Mouse (Mus musculus): ENCODE measurements at regions not wholly inside any gene's neighbourhood (a gene's known extent, or its start where the extent isn't known, plus 50 kb on each side); places are given as distances from the start of the nearest gene placed in this dataset.
"Not testable (repeated sequence)": the region's sequence is repeated elsewhere in the genome, so short reads cannot be mapped to it uniquely, and the experiment has no call there.

GRCm38 (mm10) chr7:75360874-75361273, 51.8 kb upstream of the Sv2b start:
- no peak for DNase-seq (ENCODE audit: low spot score in 2 of 2)

DNA sequence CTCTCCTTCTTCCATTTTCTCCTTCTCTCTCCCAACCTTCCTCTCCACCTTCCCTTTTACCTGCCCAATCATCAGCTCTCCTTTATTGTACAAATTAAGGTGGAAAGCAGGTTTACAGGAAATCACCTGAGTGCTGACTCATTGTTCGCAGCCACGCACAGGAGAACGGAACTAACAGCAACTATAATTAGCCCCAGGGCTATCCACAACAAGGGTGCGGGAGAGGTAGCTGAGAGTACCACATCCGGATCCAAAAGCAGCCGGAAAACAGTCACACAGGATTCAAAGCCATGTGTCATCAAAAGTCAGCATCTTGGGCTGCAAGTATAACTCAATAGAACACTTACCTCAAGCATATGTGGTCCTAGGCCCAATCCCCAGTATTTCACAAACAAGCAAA, 53.5 kb upstream of the Sv2b start:
- no peak for DNase-seq (ENCODE audit: low spot score in 2 of 2)

GRCm38 (mm10) chr7:75365480-75365879, 56.4 kb upstream of the Sv2b start:
- DNase-seq (ENCODE audit: low spot score in 2 of 2) = no peak

DNA sequence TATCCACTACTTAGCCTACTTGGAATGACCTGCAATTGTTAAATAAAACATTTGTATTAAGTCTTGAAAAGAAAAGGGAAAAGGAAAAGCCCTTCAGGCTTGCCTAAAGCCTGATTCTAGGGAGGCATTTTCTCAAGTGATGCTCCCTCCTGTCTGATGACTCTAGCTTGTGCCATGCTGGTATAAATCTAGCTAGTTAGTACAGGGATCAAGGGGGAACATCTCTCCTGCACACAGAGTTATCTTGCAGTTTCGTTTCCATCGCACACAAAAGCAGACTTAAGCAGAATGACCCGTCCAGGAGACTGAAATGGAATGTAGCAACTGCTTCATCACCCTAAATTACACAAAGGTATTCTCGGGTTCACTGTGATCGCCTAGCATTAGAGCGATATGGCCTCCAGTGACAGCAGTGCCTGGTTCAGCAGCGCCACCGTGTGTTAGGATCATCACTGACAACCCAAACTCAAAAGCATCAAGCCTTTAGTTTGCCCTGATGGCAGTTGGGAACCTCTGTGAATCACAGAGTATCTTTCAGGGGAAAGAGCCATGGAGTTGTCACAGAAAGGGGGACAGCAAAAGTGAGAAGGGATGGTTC, 57.3 kb upstream of the Sv2b start:
- peak; percentile 7 to 66 for DNase-seq (ENCODE audit: low spot score in 2 of 2)

- DNase-seq (ENCODE audit: low spot score in 2 of 2) = no peak
Measured at GRCm38 (mm10) chr7:75368315-75368714, 59.3 kb upstream of the Sv2b start.

- DNase-seq (ENCODE audit: low spot score in 2 of 2) = no peak
Measured at GRCm38 (mm10) chr7:75369366-75369765, 60.3 kb upstream of the Sv2b start.

DNA sequence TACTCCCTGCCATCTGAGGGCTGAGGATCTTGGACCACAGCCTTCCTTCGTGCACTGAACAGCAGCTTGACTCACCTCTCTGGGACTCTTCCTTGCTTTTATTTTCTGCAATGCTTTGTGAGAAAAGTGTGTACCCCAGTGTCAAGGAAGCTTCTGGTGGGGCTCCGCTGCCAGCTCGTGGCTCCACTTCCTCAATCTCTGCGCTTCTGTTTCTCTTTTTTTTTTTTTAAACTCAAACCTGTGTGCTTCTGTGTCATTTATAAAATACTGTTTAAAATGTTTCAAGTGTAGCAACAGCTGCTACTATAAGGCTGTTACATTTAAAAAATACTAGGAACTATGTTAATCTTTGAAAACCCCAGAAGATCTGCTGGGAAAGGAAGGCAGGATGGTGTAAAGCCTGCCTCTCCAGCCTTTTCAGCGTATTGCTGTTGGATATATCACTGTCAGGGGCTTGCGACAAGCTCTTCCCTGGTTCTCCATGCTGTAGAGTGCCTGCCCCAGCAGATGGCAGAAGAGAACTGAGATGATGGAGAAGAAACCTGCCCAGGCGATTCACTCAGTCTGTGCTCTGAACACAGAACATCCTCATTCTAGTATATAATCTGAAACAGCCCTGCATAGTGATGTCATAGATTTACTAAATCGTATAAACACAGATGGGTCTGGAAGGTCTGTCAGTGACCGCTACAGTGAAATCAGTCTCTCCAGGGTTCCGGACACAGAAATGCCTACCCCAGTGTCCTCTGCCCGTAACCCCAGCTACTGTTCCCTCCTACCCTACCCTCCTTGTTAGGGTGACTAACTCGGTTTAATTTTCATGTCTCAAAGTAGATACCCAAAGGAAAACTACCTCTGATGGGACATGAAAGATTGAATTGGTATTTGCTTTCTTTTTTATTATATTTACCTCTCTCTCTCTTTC, 61.8 kb upstream of the Sv2b start:
- peak; percentile 61 to 83 for DNase-seq (ENCODE audit: low spot score in 2 of 2)

DNA sequence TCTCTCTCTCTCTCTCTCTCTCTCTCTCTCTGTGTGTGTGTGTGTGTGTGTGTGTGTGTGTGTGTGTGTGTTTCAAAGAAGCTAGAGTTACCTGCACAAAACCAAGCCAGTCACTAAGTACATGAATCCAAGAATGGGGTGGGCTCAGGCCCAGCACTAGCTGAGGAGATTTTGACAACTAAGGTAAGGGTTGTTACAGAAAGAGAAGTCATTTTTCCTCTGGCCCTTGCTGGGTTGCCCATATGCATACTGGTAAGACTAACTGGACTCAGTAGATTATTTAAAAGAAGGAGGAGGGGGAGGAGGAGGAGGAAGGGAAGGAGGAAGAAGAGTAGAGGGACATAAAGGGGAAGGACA, 62.4 kb upstream of the Sv2b start:
- DNase-seq (ENCODE audit: low spot score in 2 of 2) = no peak

DNA sequence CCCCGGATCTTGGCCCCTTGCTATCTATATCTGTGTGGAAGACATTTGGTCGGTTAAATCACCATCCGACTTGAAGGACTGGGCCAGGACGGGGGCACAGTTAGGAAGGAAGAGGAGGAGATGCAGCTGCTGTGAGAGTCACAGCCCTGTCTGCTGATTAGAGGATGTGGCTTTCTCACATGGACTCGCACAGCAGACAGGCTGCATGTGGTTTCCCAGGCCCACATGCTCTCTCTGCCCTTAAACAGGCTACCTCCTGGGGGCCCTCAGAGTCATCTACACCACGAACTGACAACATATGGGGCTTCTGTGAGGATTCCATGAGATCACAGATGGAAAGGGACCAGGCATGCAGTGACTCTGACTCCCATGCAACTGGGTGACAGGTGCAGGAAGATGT, 62.9 kb upstream of the Sv2b start:
- peak in 1 of 2 experiments; percentile 56 for DNase-seq (ENCODE audit: low spot score in 2 of 2)

GRCm38 (mm10) chr7:75372892-75373444, 63.9 kb upstream of the Sv2b start:
- peak in 1 of 2 experiments; percentile 23 for DNase-seq (ENCODE audit: low spot score in 2 of 2)

GRCm38 (mm10) chr7:75374506-75374905, 65.4 kb upstream of the Sv2b start:
- no peak for DNase-seq (ENCODE audit: low spot score in 2 of 2)

DNA sequence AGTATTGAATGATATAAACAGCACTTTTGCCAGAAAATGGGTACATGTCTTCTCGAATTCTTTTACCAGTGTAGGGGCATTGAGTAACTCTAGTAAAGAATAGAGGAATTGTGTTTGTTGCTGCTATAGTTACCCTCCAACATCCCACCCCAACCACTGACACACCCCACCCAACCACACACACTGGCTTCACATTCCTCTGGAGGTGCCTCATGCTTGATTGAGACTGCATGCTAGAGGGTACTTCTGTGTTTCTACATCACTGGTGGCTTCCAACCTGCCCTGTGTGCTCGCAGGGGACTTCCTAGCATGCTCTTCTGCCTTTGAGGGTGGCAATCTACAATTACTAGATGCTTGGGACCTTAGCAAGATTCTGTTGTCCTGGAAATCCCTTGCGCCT, 70.5 kb upstream of the Sv2b start:
- DNase-seq (ENCODE audit: low spot score in 2 of 2) = no peak

- DNase-seq (ENCODE audit: low spot score in 2 of 2) = no peak
Measured at GRCm38 (mm10) chr7:75384506-75384911, 70.8 kb upstream of the Akap13 start.

DNA sequence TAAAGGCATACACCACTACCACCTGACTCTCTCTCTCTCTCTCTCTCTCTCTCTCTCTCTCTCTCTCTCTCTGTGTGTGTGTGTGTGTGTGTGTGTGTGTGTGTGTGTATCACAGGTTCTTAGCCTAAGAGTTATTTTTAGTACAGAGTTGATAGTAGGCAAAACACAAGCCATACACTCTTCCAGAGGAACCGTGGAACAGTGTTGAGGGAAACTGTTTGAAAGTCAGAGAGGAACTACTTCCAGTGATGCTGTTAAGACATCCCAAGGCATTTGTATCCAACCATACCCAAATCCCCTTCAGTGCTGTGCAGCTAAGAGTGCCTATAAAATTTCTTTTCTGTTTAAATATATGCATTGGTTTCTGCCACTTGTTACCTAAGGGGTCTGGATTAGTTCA, 68.3 kb upstream of the Akap13 start:
- no peak for DNase-seq (ENCODE audit: low spot score in 2 of 2)

DNA sequence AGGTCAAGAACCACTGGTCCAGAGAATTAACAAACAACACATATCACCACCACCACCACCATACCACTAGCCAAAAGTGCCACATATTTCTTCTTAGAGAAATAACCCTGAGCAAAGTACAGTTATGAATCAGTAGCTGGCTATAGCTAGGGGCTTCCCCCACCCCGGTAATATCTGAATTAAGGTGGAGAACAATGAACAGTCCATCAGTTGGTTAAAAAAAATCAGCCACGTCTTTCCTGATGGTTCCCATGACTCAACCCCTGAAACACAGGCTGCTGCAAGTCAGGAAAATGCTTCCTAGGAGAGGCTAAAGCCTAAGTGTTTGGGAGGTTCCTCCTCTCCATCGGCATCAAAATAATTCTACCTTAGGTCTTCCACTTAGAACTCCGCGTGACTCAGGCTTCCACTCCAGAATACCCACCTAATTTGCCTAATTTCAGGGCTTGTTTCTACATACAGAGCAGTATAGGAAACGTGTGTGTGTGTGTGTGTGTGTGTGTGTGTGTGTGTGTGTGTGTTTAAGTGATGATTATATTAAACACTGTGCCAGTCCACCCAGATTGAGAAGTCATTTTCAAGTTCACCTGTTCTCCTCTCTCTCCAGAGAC, 67.4 kb upstream of the Akap13 start:
- no peak for DNase-seq (ENCODE audit: low spot score in 2 of 2)

DNA sequence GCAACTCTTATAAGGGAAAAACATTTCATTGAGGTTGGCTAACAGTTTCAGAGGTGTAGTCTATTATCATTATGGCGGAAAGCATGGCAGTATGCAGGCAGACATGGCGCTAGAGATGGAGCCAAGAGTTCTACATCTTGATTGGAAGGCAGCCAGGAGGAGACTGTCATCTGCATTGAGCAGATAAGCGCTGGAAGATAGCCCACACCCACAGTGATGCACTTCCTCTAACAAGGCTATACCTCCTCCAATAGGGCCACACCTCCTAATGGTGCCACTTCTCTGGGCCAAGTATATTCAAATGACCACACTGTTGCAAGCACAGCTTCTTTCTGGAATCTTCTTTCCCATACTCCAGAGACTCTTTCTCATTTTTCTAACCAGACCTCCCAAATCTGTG, 65.2 kb upstream of the Akap13 start:
- no peak for DNase-seq (ENCODE audit: low spot score in 2 of 2)

GRCm38 (mm10) chr7:75392783-75393182, 62.6 kb upstream of the Akap13 start:
- DNase-seq (ENCODE audit: low spot score in 2 of 2) = no peak

DNA sequence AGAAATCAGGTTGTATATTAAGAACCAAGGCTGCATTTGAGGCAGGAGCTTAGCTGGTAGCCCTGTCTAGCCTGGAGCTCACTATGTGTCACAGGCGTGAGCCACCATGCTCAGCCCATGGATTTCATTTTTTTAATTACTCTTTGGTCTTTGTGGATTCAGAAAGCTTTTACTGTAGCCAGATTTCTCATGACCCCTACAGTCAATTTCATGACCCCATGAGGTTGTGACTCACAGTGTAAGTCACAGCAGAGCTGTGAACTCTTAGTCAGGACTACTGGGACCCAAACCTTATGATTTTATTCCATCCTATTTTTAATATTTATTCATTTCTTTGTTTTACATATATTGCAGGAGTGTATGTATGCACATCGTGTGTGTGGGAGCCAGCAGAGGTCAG, 61.9 kb upstream of the Akap13 start:
- DNase-seq (ENCODE audit: low spot score in 2 of 2) = no peak

DNA sequence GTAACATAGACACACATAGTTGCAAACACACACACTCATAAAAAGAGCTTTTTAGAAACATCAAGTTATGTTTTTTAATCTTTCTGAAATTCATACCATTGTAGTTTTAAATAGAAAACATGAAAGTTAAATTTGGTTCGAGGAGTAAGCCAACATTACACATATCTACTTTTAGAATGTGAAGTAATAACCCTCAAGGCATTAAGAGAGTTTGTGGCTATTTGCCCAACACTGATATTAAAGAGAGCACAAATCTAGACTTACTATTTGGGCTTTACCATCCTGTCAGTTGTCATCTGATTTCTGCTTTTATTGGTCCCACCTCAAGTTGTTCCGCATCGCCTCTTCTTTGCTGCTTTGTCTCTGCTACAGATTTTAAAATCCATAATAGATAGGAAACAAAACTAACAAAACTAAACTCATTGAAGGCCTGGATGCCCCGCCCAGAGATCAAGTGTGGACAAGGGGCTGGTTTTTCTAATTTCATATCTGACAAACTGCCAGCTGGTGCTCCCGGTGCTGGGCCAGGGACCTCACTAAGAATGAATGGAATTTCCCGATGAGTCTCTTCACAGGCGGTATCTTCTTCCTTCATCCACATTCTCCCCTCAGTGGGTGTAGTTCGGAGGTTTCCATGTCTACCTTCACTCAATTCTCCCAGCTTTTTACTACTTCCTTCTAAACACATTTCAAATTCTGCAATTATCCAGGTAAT, 60.3 kb upstream of the Akap13 start:
- no peak for DNase-seq (ENCODE audit: low spot score in 2 of 2)

GRCm38 (mm10) chr7:75397559-75397958, 57.8 kb upstream of the Akap13 start:
- peak in 1 of 2 experiments; percentile 54 for DNase-seq (ENCODE audit: low spot score in 2 of 2)

DNA sequence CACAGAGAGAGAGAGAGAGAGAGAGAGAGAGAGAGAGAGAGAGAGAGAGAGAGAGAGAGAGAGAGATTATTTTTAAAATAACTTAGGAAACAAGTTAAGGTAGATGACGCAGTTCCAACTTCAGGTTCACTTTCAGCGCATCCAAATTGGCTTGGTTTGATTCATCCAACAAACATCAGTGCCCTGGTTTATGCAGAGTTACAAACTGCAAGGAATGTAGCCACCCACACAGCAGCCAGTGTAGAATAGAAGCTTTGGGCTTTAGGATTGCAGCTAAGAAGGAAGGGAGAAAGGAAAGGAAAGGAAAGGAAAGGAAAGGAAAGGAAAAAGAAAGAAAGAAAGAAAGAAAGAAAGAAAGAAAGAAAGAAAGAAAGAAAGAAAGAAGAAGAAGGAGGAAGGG, 56.9 kb upstream of the Akap13 start:
- DNase-seq (ENCODE audit: low spot score in 2 of 2) = not testable (repeated sequence)

Measured in heart, adult 9 months (tissue).